Mouse (Mus musculus): ENCODE data around the gene Prr15l.

The Prr15l gene

GRCm38 (mm10) chr11:96928088-96928487, at the start of gene Prr15l:
Gene Prr15l (plus strand): TSS chr11:96928104.
- no peak for DNase-seq

- no peak for DNase-seq
Measured at GRCm38 (mm10) chr11:96878715-96879114, 49.2 kb upstream of the Prr15l start.

- DNase-seq: no peak
Measured at GRCm38 (mm10) chr11:96879359-96879758, 48.5 kb upstream of the Prr15l start.

DNA sequence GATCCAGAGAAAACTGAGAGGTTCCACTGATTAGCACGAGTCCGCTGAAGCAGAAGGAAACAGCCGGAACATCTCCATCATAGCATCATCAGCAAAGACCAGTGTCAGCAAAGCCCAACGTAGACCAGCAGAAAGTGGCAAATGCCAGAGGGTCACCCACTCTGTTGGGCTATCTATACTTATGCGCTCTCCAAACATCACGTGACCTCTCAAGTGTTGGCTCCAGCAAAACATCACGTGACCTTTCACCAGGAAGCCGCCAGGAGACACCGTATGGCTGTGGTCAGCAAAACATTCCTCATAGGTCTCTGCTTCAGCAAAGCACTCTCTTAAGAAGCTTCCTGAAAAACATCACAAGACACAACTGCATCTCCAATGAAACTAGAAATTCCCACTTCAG, 47.6 kb upstream of the Prr15l start:
- DNase-seq: no peak

GRCm38 (mm10) chr11:96885901-96886340, 42.0 kb upstream of the Prr15l start:
- DNase-seq: no peak

- DNase-seq: no peak
Measured at GRCm38 (mm10) chr11:96886942-96887546, 40.9 kb upstream of the Prr15l start.

- no peak for DNase-seq
Measured at GRCm38 (mm10) chr11:96891784-96892527, 35.9 kb upstream of the Prr15l start.

- no peak for DNase-seq
Measured at GRCm38 (mm10) chr11:96893203-96893842, 34.6 kb upstream of the Prr15l start.

DNA sequence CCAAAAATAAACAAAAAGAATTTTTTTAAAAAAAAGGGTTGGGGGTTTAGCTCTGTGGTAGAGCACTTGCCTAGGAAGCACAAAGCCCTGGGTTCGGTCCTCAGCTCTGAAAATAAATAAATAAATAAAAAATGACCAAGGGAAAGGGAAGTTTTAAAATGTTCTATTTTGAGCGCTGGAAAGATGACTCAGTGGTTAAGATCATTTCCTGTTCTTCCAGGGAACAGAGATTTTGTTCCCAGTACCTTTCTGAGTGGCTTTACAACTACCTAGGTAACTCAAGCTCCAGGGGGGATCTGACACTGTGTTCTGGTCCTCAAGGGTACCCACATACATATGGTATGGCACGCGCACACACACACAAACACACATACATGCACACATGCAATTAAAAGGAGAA, 32.0 kb upstream of the Prr15l start:
- DNase-seq: no peak

DNA sequence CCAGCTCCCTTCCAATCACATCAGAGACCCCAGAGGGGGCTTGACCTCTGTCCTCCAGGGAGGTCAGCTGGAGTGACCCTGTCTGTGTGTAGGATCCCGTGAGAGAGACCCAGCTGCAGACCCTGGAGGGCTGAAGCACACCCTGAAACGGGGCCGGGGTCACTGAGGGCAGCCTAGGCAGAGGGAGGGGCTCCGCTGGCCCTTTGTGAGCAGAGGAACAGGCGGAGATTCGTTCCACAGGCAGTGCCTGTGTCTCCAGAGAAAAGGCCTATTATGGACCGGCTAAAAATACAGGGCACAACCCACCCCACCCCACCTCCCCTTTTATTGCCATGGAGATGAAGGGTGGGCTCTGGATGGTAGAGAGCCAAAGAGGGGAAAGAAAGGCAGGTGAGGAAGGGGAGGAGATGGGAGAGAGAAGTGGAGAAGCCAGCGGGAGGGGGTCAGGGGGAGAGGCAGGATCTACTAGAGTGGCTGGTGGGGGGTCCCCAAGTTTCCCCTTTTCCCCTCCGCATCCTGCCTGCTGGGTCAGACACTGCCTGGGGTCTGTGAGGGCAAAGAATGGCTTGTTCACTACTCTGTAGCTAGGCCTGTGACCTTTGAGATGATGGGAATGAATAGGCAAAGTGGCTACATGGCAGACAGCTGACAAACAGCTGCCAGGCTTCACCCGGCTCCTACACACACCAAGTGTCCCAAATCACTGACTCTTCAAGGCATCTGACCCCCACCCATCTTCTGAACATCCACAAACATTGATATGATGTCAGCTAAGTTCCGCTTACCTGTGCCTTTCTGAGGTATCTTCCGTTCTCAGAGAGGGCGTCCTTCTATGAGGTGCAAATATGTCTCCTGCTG, 28.2 kb upstream of the Prr15l start:
- DNase-seq: no peak

DNA sequence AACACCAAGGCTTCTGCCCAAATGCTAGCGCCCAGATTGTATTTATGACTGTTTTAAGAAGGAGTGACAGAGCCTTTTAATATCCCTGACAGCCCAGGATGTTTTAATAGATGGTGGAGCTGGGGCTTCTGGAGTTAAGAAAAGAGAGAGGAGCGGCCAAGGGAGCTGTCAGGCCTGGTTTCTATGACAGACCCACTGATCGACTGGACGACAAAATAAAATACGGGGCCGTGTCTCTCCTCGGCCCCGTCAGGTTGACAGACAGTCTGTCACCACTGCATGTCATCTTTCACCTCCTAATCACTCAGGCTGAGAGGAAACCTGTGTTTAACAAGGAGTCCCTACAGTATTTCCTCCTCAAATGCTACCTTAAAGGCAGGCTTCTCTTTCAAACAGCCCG, 26.6 kb upstream of the Prr15l start:
- DNase-seq: no peak

- no peak for DNase-seq
Measured at GRCm38 (mm10) chr11:96902639-96903635, 25.0 kb upstream of the Prr15l start.

GRCm38 (mm10) chr11:96906431-96907161, 21.3 kb upstream of the Prr15l start:
- no peak for DNase-seq

DNA sequence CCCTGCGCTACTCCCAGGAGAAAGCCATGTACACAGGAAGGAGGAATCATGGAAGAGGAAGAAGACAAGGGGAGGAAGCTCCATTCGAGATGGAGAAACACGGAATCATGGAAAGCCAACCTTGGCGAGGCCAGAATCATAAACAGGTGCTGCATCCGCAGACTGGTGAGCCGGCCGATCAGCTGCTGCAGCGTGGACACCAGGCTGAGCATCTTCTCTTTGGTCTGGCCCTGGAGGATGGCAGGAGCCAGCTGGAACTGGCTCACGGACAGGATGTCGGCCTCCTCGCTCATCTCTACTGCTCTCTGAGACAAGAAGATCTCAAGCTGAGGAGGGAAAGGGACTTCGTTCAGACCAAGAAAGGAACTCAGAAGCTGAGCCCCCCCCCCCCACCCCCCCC, 19.3 kb upstream of the Prr15l start:
- DNase-seq: no peak

GRCm38 (mm10) chr11:96910003-96910402, 17.9 kb upstream of the Prr15l start:
- DNase-seq: peak; percentile 32 to 51

GRCm38 (mm10) chr11:96912682-96913081, 15.2 kb upstream of the Prr15l start:
- peak; percentile 34 to 65 for DNase-seq

GRCm38 (mm10) chr11:96916044-96916884, 11.6 kb upstream of the Prr15l start, which contains the start of gene Cdk5rap3:
Gene Cdk5rap3 (minus strand): TSS chr11:96916496.
- DNase-seq: peak; percentile 99 to 100

- no peak for DNase-seq
Measured at GRCm38 (mm10) chr11:96916885-96917396, 11.0 kb upstream of the Prr15l start.

- DNase-seq: no peak
Measured at GRCm38 (mm10) chr11:96917415-96917814, 10.5 kb upstream of the Prr15l start.

DNA sequence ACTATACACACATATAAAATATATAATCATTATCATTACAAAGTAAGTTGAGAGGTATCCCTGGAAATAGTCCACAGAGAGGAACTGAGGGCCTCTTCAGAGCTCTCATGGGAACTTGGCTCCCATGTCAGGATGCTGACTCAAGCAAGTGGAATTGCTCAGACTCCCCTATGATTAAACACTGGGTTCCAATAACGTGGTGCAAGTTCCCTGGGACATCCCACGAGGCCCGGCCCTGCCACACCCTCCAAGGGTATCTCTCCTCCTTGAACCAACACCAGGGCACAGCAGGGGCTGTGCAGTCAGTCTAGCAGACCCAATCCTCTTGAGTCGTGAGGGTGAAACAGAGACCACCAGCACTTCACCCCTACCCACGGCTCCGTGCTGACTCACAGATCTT, 8.9 kb upstream of the Prr15l start:
- no peak for DNase-seq

Measured in thymus, adult 18-20 months (tissue).